Mouse (Mus musculus): Measurements from ENCODE around the gene Thtpa. TPM values are rescaled to one million over a fixed set of nuclear protein-coding genes. Genes with fewer than 3 reads are reported as not detected.

Thtpa gene
- polyA plus RNA-seq, 1 experiment from 2014 or later, result 16.7 TPM

DNA sequence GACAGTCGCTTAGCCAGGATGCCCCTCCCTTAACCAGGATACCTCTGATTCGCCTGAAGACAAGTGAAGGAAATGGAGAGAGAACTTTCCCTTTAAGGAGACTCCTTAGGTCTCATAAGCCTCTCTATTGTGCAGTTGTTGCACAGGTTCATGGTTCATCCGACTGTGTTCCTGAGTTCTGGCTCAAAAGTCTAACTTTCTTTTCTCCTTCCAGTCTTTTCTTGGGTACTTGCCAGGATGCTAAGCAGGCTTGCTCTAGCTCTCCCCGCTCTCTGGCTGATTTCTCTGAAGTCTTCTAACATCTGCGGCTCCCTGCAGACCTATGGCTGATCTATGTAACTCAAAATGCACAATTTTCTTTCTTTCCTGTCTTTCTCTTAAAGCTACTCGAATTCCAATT, 11.1 kb upstream of the Thtpa start:
- peak; percentile 79 for DNase-seq (ENCODE audit: low spot score)
- Histone ChIP-seq H3K4me2 (ENCODE audit: low read depth, low read length) (no peak overlapping the region), H3K9ac (ENCODE audit: low read depth, low read length) (no peak overlapping the region)

DNA sequence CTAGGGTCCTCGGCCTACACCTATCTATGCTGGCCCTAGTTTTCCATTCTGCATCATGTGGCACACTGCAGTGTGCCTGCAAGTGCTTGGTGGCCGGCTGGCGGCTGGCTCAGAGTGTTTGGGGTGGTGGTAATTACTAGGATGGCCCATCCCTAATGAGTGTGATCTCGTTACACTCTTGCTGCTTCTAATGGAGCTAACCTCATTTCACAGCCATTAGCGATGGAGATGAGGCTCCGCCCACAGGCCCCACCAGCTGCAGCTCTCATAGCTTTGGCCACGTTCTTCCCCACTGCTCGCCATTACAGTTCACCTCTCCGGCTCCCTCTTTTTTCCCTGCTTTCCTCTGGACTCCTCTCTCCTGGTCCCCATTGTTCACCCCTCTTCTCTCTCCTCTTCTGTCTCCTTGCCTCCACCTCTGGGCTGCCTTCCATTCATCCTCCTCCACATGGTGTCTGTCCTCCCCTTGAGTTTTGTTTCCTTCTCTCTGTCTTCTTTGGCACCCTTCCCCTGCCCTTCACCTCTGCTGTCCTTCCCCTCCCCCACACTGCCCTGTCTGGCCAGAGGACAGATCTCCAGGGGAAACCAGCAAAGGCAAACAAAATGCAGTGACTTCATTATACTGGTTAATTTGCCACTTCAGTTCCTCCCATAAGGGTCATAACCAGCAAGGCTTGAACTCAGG, 9.1 kb upstream of the Thtpa start:
- Histone ChIP-seq H3K4me1 (ENCODE audit: control insufficient read depth, insufficient read depth, low read length) (0 out of 2 replicates have a peak, but pooled peaks cover 7% of the 10 kb centered on the region), H3K9me3 (ENCODE audit: control insufficient read depth, low read length) (no peaks in the 10 kb centered on the region), H3K27me3 (replicated peaks; ENCODE audit: control insufficient read depth, insufficient read depth, low read length) (no peaks in the 10 kb centered on the region), H3K9ac (ENCODE audit: low read depth, low read length) (no peak overlapping the region), H3K36me3 (ENCODE audit: control insufficient read depth, insufficient read depth, low read length) (no peaks in the 10 kb centered on the region), H3K27ac (replicated peaks; ENCODE audit: low read depth, low read length) (no peak overlapping the region), H3K4me2 (ENCODE audit: low read depth, low read length) (no peak overlapping the region), H3K4me3 (ENCODE audit: low read depth, low read length) (no peak overlapping the region)
- peak; percentile 34; the same call in 1 of the 2 replicates for ATAC-seq (ENCODE audit: low read depth)
- 57% methylated on average over 8 of the region's 9 CpGs for WGBS
- DNase-seq (ENCODE audit: low spot score), result no peak

More for the DNA sequence above, 11.1 kb upstream of the Thtpa start:
- Histone ChIP-seq H3K27me3 (replicated peaks; ENCODE audit: control insufficient read depth, insufficient read depth, low read length) (no peaks in the 10 kb centered on the region), H3K4me3 (ENCODE audit: low read depth, low read length) (no peak overlapping the region), H3K27ac (replicated peaks; ENCODE audit: low read depth, low read length) (no peak overlapping the region), H3K36me3 (ENCODE audit: control insufficient read depth, insufficient read depth, low read length) (no peaks in the 10 kb centered on the region), H3K9me3 (ENCODE audit: control insufficient read depth, low read length) (no peaks in the 10 kb centered on the region), H3K4me1 (ENCODE audit: control insufficient read depth, insufficient read depth, low read length) (peaks cover 6% of the 10 kb centered on the region)
- ATAC-seq (ENCODE audit: low read depth), result no peak
- WGBS, result 53% methylated on average over 6 of the region's 6 CpGs

DNA sequence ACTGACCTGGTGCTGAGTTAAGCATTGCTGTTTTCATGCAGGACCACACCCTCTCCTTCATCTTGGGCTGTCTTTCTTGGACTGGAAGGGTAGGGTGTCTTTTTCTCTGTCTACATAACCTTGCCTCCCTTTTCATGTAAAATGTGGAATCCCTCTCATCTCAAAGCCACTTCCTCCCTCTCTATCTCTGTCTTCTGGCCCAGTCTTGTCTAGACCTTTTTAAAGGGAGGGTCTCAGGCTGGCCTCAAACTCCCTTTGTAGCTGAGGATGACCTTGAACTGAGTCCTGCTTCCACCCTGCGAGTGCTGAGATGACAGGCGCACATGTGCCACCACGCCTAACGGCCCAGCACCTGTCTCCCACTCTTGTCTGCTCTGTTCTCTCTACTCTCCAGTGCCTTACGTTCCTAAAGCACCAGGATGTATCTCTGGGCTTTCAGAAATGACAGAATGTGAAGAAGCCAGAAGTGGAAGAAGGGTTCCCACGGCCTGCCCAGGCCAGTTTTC, 8.5 kb upstream of the Thtpa start:
- Histone ChIP-seq H3K9me3 (ENCODE audit: control insufficient read depth, low read length) (no peaks in the 10 kb centered on the region), H3K4me3 (ENCODE audit: low read depth, low read length) (no peak overlapping the region), H3K4me1 (ENCODE audit: control insufficient read depth, insufficient read depth, low read length) (peaks cover 10% of the 10 kb centered on the region), H3K36me3 (ENCODE audit: control insufficient read depth, insufficient read depth, low read length) (no peaks in the 10 kb centered on the region), H3K4me2 (ENCODE audit: low read depth, low read length) (no peak overlapping the region), H3K27me3 (replicated peaks; ENCODE audit: control insufficient read depth, insufficient read depth, low read length) (no peaks in the 10 kb centered on the region), H3K9ac (ENCODE audit: low read depth, low read length) (no peak overlapping the region), H3K27ac (replicated peaks; ENCODE audit: low read depth, low read length) (no peak overlapping the region)
- 84% methylated on average over 6 of the region's 6 CpGs for WGBS
- ATAC-seq (ENCODE audit: low read depth) (no peak), DNase-seq (ENCODE audit: low spot score) (no peak)

- no peak overlapping the region for H3K27ac ChIP-seq (replicated peaks; ENCODE audit: low read depth, low read length)
- H3K36me3 ChIP-seq (ENCODE audit: control insufficient read depth, insufficient read depth, low read length), result no peaks in the 10 kb centered on the region
- peaks cover 14% of the 10 kb centered on the region for H3K4me1 ChIP-seq (ENCODE audit: control insufficient read depth, insufficient read depth, low read length)
- no peak for ATAC-seq (ENCODE audit: low read depth)
- no peak for DNase-seq (ENCODE audit: low spot score)
- H3K4me2 ChIP-seq (ENCODE audit: low read depth, low read length), result no peak overlapping the region
- no peaks in the 10 kb centered on the region for H3K27me3 ChIP-seq (replicated peaks; ENCODE audit: control insufficient read depth, insufficient read depth, low read length)
- no peak overlapping the region; the same call in 1 of the 2 replicates for H3K9ac ChIP-seq (ENCODE audit: low read depth, low read length)
- H3K9me3 ChIP-seq (ENCODE audit: control insufficient read depth, low read length), result no peaks in the 10 kb centered on the region
- no peak overlapping the region for H3K4me3 ChIP-seq (ENCODE audit: low read depth, low read length)
- WGBS, result 60% methylated on average over 13 of the region's 13 CpGs
These were observed 5.2 kb upstream of the Thtpa start for GRCm38 (mm10) chr14:55089199-55089947.

DNA sequence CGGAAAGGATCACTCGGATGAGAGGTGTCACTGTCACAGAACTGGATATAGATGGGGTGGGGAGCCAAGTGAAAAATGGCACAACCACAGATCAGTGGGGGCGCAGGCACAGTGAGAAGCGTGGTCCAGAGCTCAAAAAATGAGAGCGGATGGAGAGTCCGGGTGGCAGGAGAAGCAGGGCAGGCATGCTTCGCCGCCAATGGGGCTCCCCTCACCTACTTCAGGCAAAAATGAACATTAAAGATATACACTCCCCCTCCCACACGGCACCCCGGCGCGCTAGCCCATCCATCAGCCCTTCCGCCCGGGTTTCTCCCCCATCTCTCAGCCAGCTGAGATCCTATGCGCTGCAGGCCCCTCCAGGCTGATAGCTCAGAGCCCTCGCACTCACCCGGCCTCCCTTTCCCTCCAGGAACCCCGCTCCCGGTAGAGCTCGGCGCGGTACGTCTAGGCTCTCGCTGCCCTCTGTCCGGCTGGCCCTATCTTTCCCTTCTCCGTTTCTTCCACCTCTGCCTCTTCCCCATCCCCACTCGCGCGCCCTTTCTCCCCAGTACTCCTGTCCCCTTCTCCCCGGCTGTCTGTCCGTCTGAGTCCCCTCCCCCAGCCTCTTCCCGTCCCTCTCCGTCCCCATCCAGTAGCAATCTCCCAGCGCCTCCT, 3.2 kb upstream of the Thtpa start:
- peak overlapping the region; percentile 83 for H3K4me2 ChIP-seq (ENCODE audit: low read depth, low read length)
- ATAC-seq (ENCODE audit: low read depth), result no peak
- H3K27me3 ChIP-seq (replicated peaks; ENCODE audit: control insufficient read depth, insufficient read depth, low read length), result no peaks in the 10 kb centered on the region
- WGBS, result 6% methylated on average over 24 of the region's 34 CpGs
- H3K27ac ChIP-seq (replicated peaks; ENCODE audit: low read depth, low read length), result peak overlapping the region; percentile 70
- H3K9ac ChIP-seq (ENCODE audit: low read depth, low read length), result peak overlapping the region; percentile 76
- no peaks in the 10 kb centered on the region for H3K9me3 ChIP-seq (ENCODE audit: control insufficient read depth, low read length)
- H3K4me1 ChIP-seq (ENCODE audit: control insufficient read depth, insufficient read depth, low read length), result peaks cover 23% of the 10 kb centered on the region
- H3K4me3 ChIP-seq (ENCODE audit: low read depth, low read length), result peak overlapping the region; percentile 61
- no peak for DNase-seq (ENCODE audit: low spot score)
- H3K36me3 ChIP-seq (ENCODE audit: control insufficient read depth, insufficient read depth, low read length), result no peaks in the 10 kb centered on the region

DNA sequence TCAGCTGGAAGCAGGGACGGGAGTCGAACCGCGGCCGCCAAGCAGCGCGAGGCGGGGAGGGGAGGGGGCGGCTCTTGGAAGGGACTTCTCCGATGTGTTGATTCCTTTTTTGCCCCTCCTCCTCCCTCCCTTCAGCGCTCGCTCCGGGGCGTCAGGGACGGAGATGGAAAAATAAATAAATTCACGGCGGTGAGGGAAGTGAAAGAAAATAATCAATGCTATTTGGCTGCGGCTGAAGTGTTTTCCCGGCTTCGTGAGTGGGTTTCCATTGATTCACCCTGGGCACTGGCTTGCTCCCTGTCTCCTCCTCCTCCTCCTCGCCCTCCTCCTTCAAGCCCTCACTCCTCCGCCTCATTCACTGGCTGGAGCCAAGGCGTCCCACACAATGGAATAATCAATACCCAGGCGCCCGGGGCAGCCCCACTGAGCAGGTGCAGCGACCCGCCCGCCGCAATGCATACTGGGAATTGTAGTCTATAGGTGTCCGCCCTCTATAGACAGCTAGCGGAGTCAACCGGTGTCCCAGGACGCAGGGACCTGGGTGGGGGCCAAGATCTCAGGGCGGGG, 2.5 kb upstream of the Thtpa start, which contains the start of gene Zfhx2:
Gene Zfhx2, minus strand, starts transcription at position 314 of the 567 bp plus-strand sequence.
- ATAC-seq (ENCODE audit: low read depth), result peak; percentile 93
- Histone ChIP-seq H3K27ac (replicated peaks; ENCODE audit: low read depth, low read length) (peak within 1 kb of the TSS; percentile 70), H3K27me3 (replicated peaks; ENCODE audit: control insufficient read depth, insufficient read depth, low read length) (no peaks in the 10 kb centered on the region), H3K9me3 (ENCODE audit: control insufficient read depth, low read length) (no peaks in the 10 kb centered on the region), H3K4me3 (ENCODE audit: low read depth, low read length) (peak within 1 kb of the TSS; percentile 61), H3K4me2 (ENCODE audit: low read depth, low read length) (peak within 1 kb of the TSS; percentile 83), H3K4me1 (ENCODE audit: control insufficient read depth, insufficient read depth, low read length) (peaks cover 27% of the 10 kb centered on the region), H3K36me3 (ENCODE audit: control insufficient read depth, insufficient read depth, low read length) (0 out of 2 replicates have a peak, but pooled peaks cover 3% of the 10 kb centered on the region), H3K9ac (ENCODE audit: low read depth, low read length) (peak within 1 kb of the TSS; percentile 76)
- peak; percentile 97 for DNase-seq (ENCODE audit: low spot score)
- WGBS, result under 1% methylated on average over 34 of the region's 34 CpGs

- H3K27me3 ChIP-seq (replicated peaks; ENCODE audit: control insufficient read depth, insufficient read depth, low read length), result no peaks in the 10 kb centered on the region
- no peak overlapping the region for H3K9ac ChIP-seq (ENCODE audit: low read depth, low read length)
- H3K4me3 ChIP-seq (ENCODE audit: low read depth, low read length), result no peak overlapping the region
- peaks cover 27% of the 10 kb centered on the region for H3K4me1 ChIP-seq (ENCODE audit: control insufficient read depth, insufficient read depth, low read length)
- no peak overlapping the region for H3K27ac ChIP-seq (replicated peaks; ENCODE audit: low read depth, low read length)
- 44% methylated on average over 6 of the region's 6 CpGs for WGBS
- H3K9me3 ChIP-seq (ENCODE audit: control insufficient read depth, low read length), result no peaks in the 10 kb centered on the region
- H3K4me2 ChIP-seq (ENCODE audit: low read depth, low read length), result no peak overlapping the region
- DNase-seq (ENCODE audit: low spot score) (no peak), ATAC-seq (ENCODE audit: low read depth) (no peak)
- H3K36me3 ChIP-seq (ENCODE audit: control insufficient read depth, insufficient read depth, low read length), result 0 out of 2 replicates have a peak, but pooled peaks cover 11% of the 10 kb centered on the region
These were observed 657 bp upstream of the Thtpa start for GRCm38 (mm10) chr14:55093927-55094326.

DNA sequence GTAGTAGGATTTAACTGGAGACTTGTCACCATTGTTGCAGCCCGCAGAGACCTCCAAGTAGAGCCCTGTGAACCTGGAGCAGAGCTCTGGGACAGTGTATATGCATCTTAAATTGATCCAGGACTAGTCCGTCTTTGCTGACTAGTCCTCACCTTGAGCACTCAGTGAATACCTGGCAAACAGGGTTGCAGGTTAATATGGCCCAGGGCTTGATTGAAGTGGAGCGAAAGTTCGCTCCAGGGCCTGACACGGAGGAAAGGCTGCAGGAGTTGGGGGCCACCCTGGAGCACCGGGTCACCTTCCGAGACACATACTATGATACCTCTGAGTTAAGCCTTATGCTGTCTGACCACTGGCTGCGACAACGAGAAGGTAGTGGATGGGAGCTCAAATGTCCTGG, 679 bp downstream of the Thtpa start:
- Histone ChIP-seq H3K4me1 (ENCODE audit: control insufficient read depth, insufficient read depth, low read length) (peaks cover 20% of the 10 kb centered on the region), H3K4me2 (ENCODE audit: low read depth, low read length) (peak overlapping the region; percentile 87), H3K36me3 (ENCODE audit: control insufficient read depth, insufficient read depth, low read length) (0 out of 2 replicates have a peak, but pooled peaks cover 11% of the 10 kb centered on the region), H3K4me3 (ENCODE audit: low read depth, low read length) (peak overlapping the region; percentile 52), H3K9me3 (ENCODE audit: control insufficient read depth, low read length) (no peaks in the 10 kb centered on the region), H3K27ac (replicated peaks; ENCODE audit: low read depth, low read length) (peak overlapping the region; percentile 64), H3K27me3 (replicated peaks; ENCODE audit: control insufficient read depth, insufficient read depth, low read length) (no peaks in the 10 kb centered on the region), H3K9ac (ENCODE audit: low read depth, low read length) (peak overlapping the region; percentile 78)
- DNase-seq (ENCODE audit: low spot score) (no peak), ATAC-seq (ENCODE audit: low read depth) (no peak)
- 44% methylated on average over 9 of the region's 9 CpGs for WGBS
